Mouse (Mus musculus) forebrain, embryonic 16.5 days (tissue): ENCODE data around the gene Gm21887. TPM values are rescaled to one million over a fixed set of nuclear protein-coding genes. Genes with fewer than 3 reads are reported as not detected.
"Not testable (repeated sequence)": the region's sequence is repeated elsewhere in the genome, so short reads cannot be mapped to it uniquely, and the experiment has no call there.

Source experiments
- ATAC-seq: fragments of 200-750 bp; cut with Nextera tagmentation; 2 replicates; pipeline ENCODE4 v1.8.0; 2017; ENCODE audit warnings: mild to moderate bottlenecking, moderate library complexity
- H3K27ac ChIP-seq: fragments of 300-500 bp; sonication (generic); 2 replicates; pipeline ENCODE4 v1.5.1; 2014; ENCODE audit warnings: low read length, control low read depth
- H3K27me3 ChIP-seq: fragments of 300-500 bp; sonication (generic); replicated peaks from 2 replicates; pipeline ENCODE4 v1.6.1; 2014; ENCODE audit warnings: low read length; ENCODE audit not compliant: control insufficient read depth, insufficient read depth
- H3K36me3 ChIP-seq: fragments of 300-500 bp; sonication (generic); 2 replicates; pipeline ENCODE4 v1.6.1; 2014; ENCODE audit not compliant: control insufficient read depth, insufficient read depth
- H3K4me1 ChIP-seq: fragments of 300-500 bp; sonication (generic); replicated peaks from 2 replicates; pipeline ENCODE4 v1.6.1; 2014; ENCODE audit warnings: low read length; ENCODE audit not compliant: control insufficient read depth, insufficient read depth
- H3K4me2 ChIP-seq: fragments of 300-500 bp; sonication (generic); 2 replicates; pipeline ENCODE4 v1.6.1; 2014; ENCODE audit warnings: mild to moderate bottlenecking, low read length, control low read depth
- H3K4me3 ChIP-seq: fragments of 300-500 bp; sonication (generic); replicated peaks from 2 replicates; pipeline ENCODE4 v1.5.1; 2014; ENCODE audit warnings: mild to moderate bottlenecking, low read length, control low read depth
- H3K9ac ChIP-seq: fragments of 300-500 bp; sonication (generic); replicated peaks from 2 replicates; pipeline ENCODE4 v1.6.1; 2014; ENCODE audit warnings: low read depth, low read length, control low read depth
- H3K9me3 ChIP-seq: fragments of 300-500 bp; sonication (generic); 2 replicates; pipeline ENCODE4 v1.6.1; 2016; ENCODE audit warnings: low read length; ENCODE audit not compliant: control insufficient read depth
- WGBS: fragments of 180-500 bp; shearing (Covaris S2); extraction: QIAGEN DNeasy Blood & Tissue Kit; methylation state at CpG from one replicate; pipeline ENCODE4 v1.1.7; 2014; 5-methylcytosine and 5-hydroxymethylcytosine counted together
- polyA plus RNA-seq: library from polyadenylated mRNA; unstranded; fragments of >200 nt; fragmentation: Nextera tagmentation; extraction: Ambion mirVana; gene quantifications from 2 replicates; pipeline ENCODE4 v1.2.1, GENCODE M21; 2015

Gm21887 gene
- polyA plus RNA-seq, 1 experiment from 2014 or later: 293 TPM

DNA sequence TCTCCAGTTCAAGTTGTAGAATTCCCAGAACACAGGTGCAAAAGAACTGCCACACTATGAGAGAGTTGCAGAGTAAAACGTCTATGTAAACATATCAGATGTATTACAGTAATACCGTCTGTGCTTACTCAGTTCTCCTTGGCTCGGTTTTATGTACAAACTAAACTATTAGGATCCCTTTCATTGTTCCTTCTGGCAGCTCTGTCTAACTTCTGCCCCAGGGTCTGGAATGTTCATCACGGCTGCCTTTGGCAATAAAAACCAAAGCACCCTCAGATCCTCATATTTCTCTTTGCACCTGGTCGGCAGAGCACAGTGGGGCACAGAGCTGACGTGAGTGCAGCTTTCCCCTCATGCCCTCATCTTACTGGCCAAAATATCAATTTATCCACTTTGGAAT is 34.5 kb upstream of the Gm21887 start:
- 68% methylated on average over 6 of the region's 6 CpGs for WGBS
- not testable (repeated sequence) for ATAC-seq, H3K27me3 ChIP-seq, H3K4me2 ChIP-seq, H3K9me3 ChIP-seq, H3K36me3 ChIP-seq, H3K4me3 ChIP-seq, H3K9ac ChIP-seq, H3K4me1 ChIP-seq, H3K27ac ChIP-seq

DNA sequence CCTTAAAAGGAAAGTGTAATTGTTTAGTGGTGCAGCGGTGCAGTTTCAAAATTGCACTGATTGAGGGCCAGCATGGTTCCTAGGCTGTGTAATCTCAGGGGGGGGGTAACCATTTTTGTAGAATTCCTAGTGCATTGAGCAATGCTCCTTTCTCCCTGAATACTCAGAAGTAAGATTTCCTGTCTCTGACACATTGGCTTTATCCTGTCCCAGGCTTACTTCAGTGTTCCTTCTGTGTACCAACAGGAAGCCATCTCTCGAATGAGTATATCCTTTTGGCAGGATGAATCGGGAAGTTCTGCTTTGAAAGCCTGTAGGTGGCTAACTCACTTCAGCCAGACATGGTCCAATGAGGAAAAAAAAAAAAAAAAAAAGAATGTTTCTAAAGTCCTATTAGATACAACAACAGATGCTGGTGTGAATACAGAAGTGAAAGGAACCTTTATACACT is 33.8 kb upstream of the Gm21887 start:
- H3K4me3 ChIP-seq, H3K9me3 ChIP-seq, H3K9ac ChIP-seq, H3K4me2 ChIP-seq, H3K27me3 ChIP-seq, H3K36me3 ChIP-seq, H3K27ac ChIP-seq, H3K4me1 ChIP-seq: not testable (repeated sequence)
- ATAC-seq: peak; percentile 12; the same call in 1 of the 2 replicates
- WGBS: 68% methylated on average over 3 of the region's 3 CpGs

DNA sequence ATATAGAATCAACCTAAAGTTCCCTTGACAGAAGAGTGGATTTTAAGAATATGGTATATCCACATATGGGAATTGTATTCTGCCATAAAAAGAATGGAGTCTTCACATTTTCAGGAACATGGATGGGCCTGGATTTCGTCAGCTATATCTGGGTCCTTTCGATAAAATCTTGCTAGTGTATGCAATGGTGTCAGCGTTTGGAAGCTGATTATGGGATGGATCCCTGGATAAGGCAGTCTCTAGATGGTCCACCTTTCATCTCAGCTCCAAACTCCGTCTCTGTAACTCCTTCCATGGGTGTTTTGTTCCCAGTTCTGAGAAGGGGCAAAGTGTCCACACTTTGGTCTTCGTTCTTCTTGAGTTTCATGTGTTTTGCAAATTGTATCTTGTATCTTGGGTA is 33.1 kb upstream of the Gm21887 start:
- not testable (repeated sequence) for H3K36me3 ChIP-seq, H3K27me3 ChIP-seq, H3K27ac ChIP-seq, H3K4me1 ChIP-seq, H3K9me3 ChIP-seq, H3K4me3 ChIP-seq, H3K9ac ChIP-seq, ATAC-seq, H3K4me2 ChIP-seq
- 68% methylated on average over 5 of the region's 5 CpGs for WGBS

DNA sequence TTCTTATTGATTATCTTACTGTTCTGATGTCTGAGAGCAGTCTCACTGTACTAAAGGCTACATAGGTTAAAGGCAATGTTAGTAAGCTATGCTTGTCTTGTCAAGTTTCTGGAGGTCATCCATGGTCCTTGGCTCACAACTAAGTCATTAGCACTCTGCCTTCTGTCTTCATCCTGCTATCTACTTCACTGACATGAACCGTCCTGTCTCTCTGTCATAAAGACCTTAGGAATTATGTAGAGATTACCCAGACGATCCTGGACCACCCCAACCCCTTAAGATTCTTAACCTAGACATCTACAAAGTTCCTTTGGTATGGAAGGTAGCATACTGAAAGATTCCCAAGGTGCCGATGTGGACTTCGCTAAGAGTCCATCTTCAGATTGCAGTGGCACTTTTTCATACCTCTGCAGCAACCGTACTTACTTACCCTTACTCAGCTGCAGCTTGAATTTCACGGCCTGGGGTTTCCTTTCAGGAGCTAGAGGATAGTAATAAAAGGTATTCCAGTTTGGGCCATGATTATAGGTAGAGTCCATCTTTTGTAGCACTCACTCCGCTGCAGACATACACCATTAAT is 31.5 kb upstream of the Gm21887 start:
- not testable (repeated sequence) for H3K9ac ChIP-seq, H3K4me1 ChIP-seq, H3K9me3 ChIP-seq, H3K27me3 ChIP-seq, H3K27ac ChIP-seq, ATAC-seq, H3K4me3 ChIP-seq, H3K4me2 ChIP-seq
- WGBS: 90% methylated on average over 7 of the region's 7 CpGs
- peaks cover 16% of the 10 kb centered on the region for H3K36me3 ChIP-seq

DNA sequence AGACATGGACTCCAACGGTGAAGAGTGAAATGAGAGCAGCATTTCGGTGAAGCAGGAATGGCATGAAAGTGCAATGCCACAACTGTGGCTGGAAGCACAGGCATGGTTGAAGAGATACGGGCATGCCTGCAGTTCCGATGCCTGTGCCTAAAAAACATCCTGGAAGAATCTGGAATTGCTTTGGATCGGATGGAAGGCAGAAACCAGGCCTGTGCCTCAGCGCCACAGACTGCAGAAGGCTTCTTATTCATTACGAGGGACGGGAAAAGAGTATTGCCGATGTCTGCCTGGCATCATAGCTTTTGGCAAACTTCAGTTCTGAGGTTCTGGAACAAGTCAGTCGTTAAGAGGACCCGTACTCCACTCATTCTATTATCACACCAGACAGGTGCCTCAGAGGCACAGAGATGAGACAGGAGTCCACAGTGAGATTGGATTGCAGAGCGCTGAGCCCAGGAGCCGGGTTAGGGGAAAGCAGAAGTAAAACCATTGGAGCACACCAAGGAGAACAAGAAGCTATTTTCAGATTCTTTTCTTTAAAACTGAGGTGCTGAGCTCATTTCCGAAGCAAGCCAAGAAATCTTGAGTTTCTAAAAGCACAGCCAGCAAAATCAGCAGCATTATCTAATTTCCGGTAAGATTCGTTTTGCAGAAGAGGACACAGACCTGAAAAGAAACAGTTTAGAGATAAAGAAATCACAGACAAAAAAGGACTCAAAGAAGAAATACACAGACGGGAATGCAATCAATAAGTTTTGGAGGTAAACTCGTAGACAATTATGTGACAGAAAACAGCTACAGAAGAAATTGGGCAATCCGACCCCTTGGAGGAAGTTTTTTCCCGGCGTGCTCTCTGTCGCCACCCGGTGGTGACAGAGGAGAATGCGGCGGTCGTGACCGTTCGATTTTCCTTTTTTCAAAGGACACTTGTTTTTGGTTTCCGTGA is 30.8 kb upstream of the Gm21887 start:
- peak overlapping the region; percentile 12 for H3K27ac ChIP-seq
- 56% methylated on average over 29 of the region's 29 CpGs for WGBS
- ATAC-seq: peak; percentile 20
- not testable (repeated sequence) for H3K9me3 ChIP-seq, H3K4me1 ChIP-seq, H3K27me3 ChIP-seq
- peak overlapping the region; percentile 49 for H3K4me2 ChIP-seq
- peak overlapping the region; percentile 27 for H3K9ac ChIP-seq
- H3K4me3 ChIP-seq: peak overlapping the region; percentile 33
- H3K36me3 ChIP-seq: peaks cover 16% of the 10 kb centered on the region

DNA sequence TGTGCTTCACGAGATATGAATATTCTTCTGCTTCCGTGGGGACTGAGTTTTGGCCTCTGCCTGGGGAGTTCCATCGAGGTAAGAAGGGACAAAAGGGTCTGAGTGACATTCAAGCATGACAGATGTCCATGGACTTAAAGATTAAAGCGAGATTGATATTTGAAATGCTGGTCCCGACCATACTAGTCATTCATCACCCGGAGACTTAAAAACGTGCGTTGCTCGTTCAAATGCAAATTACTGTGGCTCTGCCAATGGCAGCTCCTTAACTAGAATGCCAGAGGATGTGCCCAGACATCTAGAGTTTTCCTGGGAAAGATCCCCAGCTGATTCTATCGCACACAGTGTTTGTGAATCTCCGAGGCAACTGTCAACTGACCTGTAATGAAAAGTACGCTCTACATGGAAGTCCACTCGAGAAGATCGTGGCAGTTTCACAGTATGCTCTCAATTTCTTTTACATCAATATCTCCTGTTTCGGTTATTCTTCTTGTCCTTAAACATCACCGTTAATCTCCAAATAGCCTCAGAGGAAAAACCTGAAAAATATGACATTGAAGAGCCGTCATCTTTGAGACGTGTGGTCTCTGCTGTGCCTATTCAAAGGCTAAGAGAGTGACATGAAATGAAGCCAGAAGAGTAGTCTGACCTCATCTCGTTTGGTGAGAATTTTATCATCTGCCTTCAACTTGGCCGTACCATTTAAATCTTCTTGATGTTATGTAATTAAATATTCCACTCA is 29.8 kb upstream of the Gm21887 start:
- Histone ChIP-seq H3K36me3 (peaks cover 22% of the 10 kb centered on the region), H3K4me3 (peak overlapping the region; percentile 33), H3K9me3 (peaks cover 14% of the 10 kb centered on the region), H3K27ac (peak overlapping the region; percentile 9; the same call in 1 of the 2 replicates), H3K9ac (peak overlapping the region; percentile 27), H3K4me2 (peak overlapping the region; percentile 49)
- 63% methylated on average over 20 of the region's 20 CpGs for WGBS
- not testable (repeated sequence) for H3K4me1 ChIP-seq, H3K27me3 ChIP-seq
- peak; percentile 45 for ATAC-seq

DNA sequence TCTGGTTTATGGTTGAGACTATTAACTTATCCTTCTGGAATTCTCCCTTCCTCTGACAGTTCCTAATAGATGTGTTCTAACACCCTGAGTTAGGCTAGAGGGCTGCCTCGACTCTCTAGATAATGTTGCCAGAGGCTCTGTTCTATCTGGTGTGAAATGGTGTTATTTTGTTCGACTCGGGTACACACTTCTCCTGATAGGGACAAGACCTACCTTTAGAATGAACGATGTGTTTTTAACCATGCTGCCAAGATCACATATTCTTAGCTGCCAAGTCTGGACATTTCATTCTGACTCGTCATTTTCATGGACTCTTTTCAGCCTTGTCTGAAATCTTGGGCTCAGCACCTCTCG is 29.3 kb upstream of the Gm21887 start:
- H3K36me3 ChIP-seq: peaks cover 25% of the 10 kb centered on the region
- not testable (repeated sequence) for H3K4me2 ChIP-seq, H3K27me3 ChIP-seq, ATAC-seq, H3K4me3 ChIP-seq, H3K9ac ChIP-seq, H3K27ac ChIP-seq, H3K4me1 ChIP-seq
- 82% methylated on average over 6 of the region's 6 CpGs for WGBS
- peaks cover 17% of the 10 kb centered on the region for H3K9me3 ChIP-seq

DNA sequence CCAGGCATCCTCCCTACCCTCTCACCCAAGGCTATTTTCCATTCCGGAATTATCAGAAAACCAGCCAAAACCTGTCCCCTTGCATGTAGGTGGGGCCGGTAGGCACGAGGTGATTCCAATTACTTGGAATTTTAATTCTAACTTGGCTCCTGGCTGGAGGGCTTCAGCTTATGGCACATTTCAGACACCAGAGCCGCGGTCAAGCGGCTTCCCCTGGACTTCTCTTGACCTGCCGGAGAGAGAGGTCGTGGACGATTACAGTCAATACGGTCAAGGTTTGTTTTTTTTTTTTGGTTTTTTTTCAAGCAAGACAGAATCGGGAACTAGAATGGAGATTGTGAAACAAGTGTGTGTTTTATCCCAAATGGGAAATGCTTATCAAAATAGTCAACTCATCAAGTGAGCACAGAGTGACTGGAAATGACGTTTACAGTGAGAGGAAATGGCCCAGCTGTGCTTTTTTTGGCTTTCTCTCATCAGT is 28.6 kb upstream of the Gm21887 start:
- no peak for ATAC-seq
- Histone ChIP-seq H3K27me3 (no peaks in the 10 kb centered on the region), H3K36me3 (peaks cover 29% of the 10 kb centered on the region), H3K9me3 (peaks cover 17% of the 10 kb centered on the region), H3K9ac (no peak overlapping the region), H3K4me3 (no peak overlapping the region), H3K4me1 (peaks cover 7% of the 10 kb centered on the region), H3K27ac (no peak overlapping the region), H3K4me2 (no peak overlapping the region)
- 89% methylated on average over 12 of the region's 12 CpGs for WGBS

DNA sequence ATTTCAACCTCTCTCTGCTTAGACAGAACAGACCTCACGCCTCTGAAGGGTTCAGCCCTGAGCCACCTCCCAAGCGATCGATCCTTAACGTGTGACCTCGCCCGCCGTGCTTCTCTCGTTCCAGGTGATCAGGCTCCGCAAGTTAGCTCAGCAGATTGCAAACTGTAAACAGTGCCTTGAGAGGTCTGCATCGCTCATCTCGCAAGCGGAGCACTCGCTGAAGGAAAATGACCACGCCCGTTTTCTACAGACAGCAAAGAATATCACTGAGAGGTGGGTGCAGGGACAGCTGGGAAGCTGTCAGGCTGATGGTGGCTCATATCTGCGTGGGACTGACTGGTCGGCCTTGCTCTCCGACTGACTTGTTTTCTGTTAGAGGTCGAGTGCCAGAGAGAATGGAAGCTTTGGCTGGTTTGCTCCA is 27.7 kb upstream of the Gm21887 start:
- H3K4me1 ChIP-seq, H3K4me2 ChIP-seq, H3K27ac ChIP-seq, ATAC-seq, H3K9ac ChIP-seq, H3K27me3 ChIP-seq, H3K4me3 ChIP-seq: not testable (repeated sequence)
- WGBS: 91% methylated on average over 19 of the region's 19 CpGs
- peaks cover 17% of the 10 kb centered on the region for H3K9me3 ChIP-seq
- H3K36me3 ChIP-seq: peaks cover 30% of the 10 kb centered on the region
